In genomic region chr5:143022956-143023355, GRCm38 (mm10) we compare ENCODE assay signal across 15 mouse cellular contexts.
"Had no signal": no experiment of that assay in that cellular context is flagged by ENCODE, and none has a peak within 500 bp of the region (broad histone marks: within the 10 kb centered on the region; RNA-seq: fewer than 3 reads in every experiment).

No protein-coding gene starts in this region.

- H3K9ac ChIP-seq: lung, embryonic 14.5 days; midbrain, embryonic 12.5 days; neural tube, embryonic 12.5 days; stomach, embryonic 15.5 days had no signal

- ATAC-seq: midbrain, embryonic 16.5 days had no signal

- H3K4me2 ChIP-seq: lung, embryonic 14.5 days; midbrain, embryonic 12.5 days; neural tube, embryonic 12.5 days; stomach, embryonic 15.5 days had no signal

- H3K9me3 ChIP-seq: midbrain, embryonic 10.5 days; midbrain, embryonic 12.5 days; neural tube, embryonic 12.5 days; stomach, embryonic 15.5 days had no signal

- H3K27ac ChIP-seq: midbrain, embryonic 10.5 days; midbrain, embryonic 12.5 days; neural tube, embryonic 12.5 days; stomach, embryonic 15.5 days; stomach, postnatal 0 days had no signal

- H3K27me3 ChIP-seq: midbrain, embryonic 12.5 days; neural tube, embryonic 12.5 days; stomach, embryonic 15.5 days had no signal

- DNase-seq: lung, adult 18-20 months; lung, embryonic 14.5 days; lung, postnatal 10 days; lung, postnatal 4 days; midbrain, embryonic 14.5 days; right cerebral cortex, postnatal 14 days; thymus, adult 2 months; thymus, postnatal 25 days; thymus, postnatal 4 days had no signal

- H3K4me1 ChIP-seq: midbrain, embryonic 10.5 days; midbrain, embryonic 12.5 days; neural tube, embryonic 12.5 days; stomach, embryonic 15.5 days had no signal

- H3K4me3 ChIP-seq: midbrain, embryonic 10.5 days; midbrain, embryonic 12.5 days; neural tube, embryonic 12.5 days; stomach, embryonic 15.5 days had no signal
